Mouse (Mus musculus): Measurements from ENCODE around the gene Hivep2.
A peak's percentile ranks its signal among the peaks of the same experiment; 100 is the strongest.

Gene Hivep2

GRCm38 (mm10) chr10:13973563-13974179, 7.8 kb downstream of the Hivep2 start:
- no peak for DNase-seq (ENCODE audit: low spot score in 2 of 2)

GRCm38 (mm10) chr10:13974472-13974871, 8.6 kb downstream of the Hivep2 start:
- DNase-seq (ENCODE audit: low spot score in 2 of 2), result no peak

- DNase-seq (ENCODE audit: low spot score in 2 of 2), result no peak
Observed at GRCm38 (mm10) chr10:13975861-13976260, 10.0 kb downstream of the Hivep2 start.

- no peak for DNase-seq (ENCODE audit: low spot score in 2 of 2)
Observed at GRCm38 (mm10) chr10:13976267-13976666, 10.4 kb downstream of the Hivep2 start.

- no peak for DNase-seq (ENCODE audit: low spot score in 2 of 2)
Observed at GRCm38 (mm10) chr10:13982271-13982670, 16.4 kb downstream of the Hivep2 start.

- DNase-seq (ENCODE audit: low spot score in 2 of 2), result peak; percentile 40 to 65
Observed at GRCm38 (mm10) chr10:13982769-13983381, 17.0 kb downstream of the Hivep2 start.

GRCm38 (mm10) chr10:13983631-13984030, 17.8 kb downstream of the Hivep2 start:
- no peak for DNase-seq (ENCODE audit: low spot score in 2 of 2)

GRCm38 (mm10) chr10:13984233-13984632, 18.4 kb downstream of the Hivep2 start:
- DNase-seq (ENCODE audit: low spot score in 2 of 2), result no peak

- DNase-seq (ENCODE audit: low spot score in 2 of 2), result no peak
Observed at GRCm38 (mm10) chr10:13986539-13986938, 20.7 kb downstream of the Hivep2 start.

GRCm38 (mm10) chr10:13987336-13987735, 21.5 kb downstream of the Hivep2 start:
- DNase-seq (ENCODE audit: low spot score in 2 of 2), result no peak

GRCm38 (mm10) chr10:13988280-13988679, 22.4 kb downstream of the Hivep2 start:
- no peak for DNase-seq (ENCODE audit: low spot score in 2 of 2)

- DNase-seq (ENCODE audit: low spot score in 2 of 2), result no peak
Observed at GRCm38 (mm10) chr10:13988757-13989156, 22.9 kb downstream of the Hivep2 start.

GRCm38 (mm10) chr10:13990842-13991241, 25.0 kb downstream of the Hivep2 start:
- no peak for DNase-seq (ENCODE audit: low spot score in 2 of 2)

GRCm38 (mm10) chr10:13993411-13993810, 27.5 kb downstream of the Hivep2 start:
- DNase-seq (ENCODE audit: low spot score in 2 of 2), result no peak

GRCm38 (mm10) chr10:13997336-13997735, 31.5 kb downstream of the Hivep2 start:
- no peak for DNase-seq (ENCODE audit: low spot score in 2 of 2)

- DNase-seq (ENCODE audit: low spot score in 2 of 2), result no peak
Observed at GRCm38 (mm10) chr10:14004769-14005517, 39.1 kb downstream of the Hivep2 start.

- DNase-seq (ENCODE audit: low spot score in 2 of 2), result no peak
Observed at GRCm38 (mm10) chr10:14009721-14010120, 43.8 kb downstream of the Hivep2 start.

- DNase-seq (ENCODE audit: low spot score in 2 of 2), result no peak
Observed at GRCm38 (mm10) chr10:14016287-14016970, 50.6 kb downstream of the Hivep2 start.

- DNase-seq (ENCODE audit: low spot score in 2 of 2), result no peak
Observed at GRCm38 (mm10) chr10:14017338-14017737, 51.5 kb downstream of the Hivep2 start.

- DNase-seq (ENCODE audit: low spot score in 2 of 2), result no peak
Observed at GRCm38 (mm10) chr10:14017822-14018364, 52.0 kb downstream of the Hivep2 start.

GRCm38 (mm10) chr10:14018672-14019071, 52.8 kb downstream of the Hivep2 start:
- no peak for DNase-seq (ENCODE audit: low spot score in 2 of 2)

GRCm38 (mm10) chr10:14019198-14019597, 53.3 kb downstream of the Hivep2 start:
- DNase-seq (ENCODE audit: low spot score in 2 of 2), result no peak

Measured in frontal cortex, postnatal 14 days (tissue).